Mouse (Mus musculus): ENCODE data around the gene Shd. TPM values are rescaled to one million over a fixed set of nuclear protein-coding genes. Genes with fewer than 3 reads are reported as not detected.

Gene Shd
- polyA plus RNA-seq, 1 experiment from 2014 or later: 181 TPM

DNA sequence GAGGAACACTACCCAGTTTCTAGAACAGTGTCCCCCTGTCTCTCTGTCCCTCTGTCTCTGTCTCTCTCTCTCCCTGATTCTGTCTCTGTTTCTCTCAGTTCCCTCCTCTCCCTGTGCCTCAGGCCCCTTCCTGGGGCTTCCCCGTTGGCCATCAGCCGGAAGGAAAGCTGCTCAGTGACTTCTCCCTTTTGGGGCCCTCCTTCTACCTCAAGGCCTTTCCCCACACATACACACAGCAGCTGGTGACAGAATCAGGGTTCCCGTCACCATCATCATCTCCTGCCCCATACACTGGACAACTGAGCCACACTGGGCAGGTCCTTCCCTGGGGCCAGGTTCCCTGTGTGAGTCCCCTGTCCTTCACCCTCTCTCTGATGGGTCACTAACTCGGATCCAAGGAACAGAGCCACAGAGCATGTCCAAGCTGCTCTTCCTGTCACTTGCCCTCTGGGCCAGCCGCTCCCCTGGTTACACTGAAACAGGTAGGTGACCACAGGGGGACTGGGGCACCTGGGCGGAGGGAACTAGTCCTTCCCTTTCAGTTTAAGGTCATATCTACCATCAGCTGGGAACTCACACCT, 17.7 kb upstream of the Shd start, which contains the start of gene Ebi3:
TSS of gene Ebi3 (plus strand) at position 194 of the 581 bp plus-strand sequence.
- ATAC-seq: no peak
- peaks cover 31% of the 10 kb centered on the region for H3K27me3 ChIP-seq
- no peak within 1 kb of the TSS for H3K27ac ChIP-seq
- H3K4me1 ChIP-seq (replicated peaks): peaks cover 17% of the 10 kb centered on the region
- H3K4me2 ChIP-seq (replicated peaks): no peak within 1 kb of the TSS
- no peak within 1 kb of the TSS for H3K4me3 ChIP-seq (replicated peaks)
- H3K36me3 ChIP-seq: no peaks in the 10 kb centered on the region
- H3K9me3 ChIP-seq: no peaks in the 10 kb centered on the region
- WGBS: 78% methylated on average over 6 of the region's 6 CpGs
- H3K9ac ChIP-seq (replicated peaks): no peak within 1 kb of the TSS

DNA sequence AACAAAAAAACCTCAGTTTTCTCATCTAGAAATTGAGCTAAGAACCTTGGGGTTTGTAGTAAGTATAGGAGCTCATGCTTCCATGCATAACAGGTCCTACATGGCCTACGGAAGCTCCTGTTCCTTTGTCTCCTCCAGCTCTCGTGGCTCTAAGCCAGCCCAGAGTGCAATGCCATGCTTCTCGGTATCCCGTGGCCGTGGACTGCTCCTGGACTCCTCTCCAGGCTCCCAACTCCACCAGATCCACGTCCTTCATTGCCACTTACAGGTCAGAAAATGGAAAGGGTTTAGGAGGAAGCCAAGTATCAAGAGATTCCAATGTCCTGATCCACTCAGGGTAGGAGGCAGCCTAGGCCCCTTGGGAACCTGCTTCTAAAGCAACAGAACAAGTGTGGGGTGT, 16.5 kb upstream of the Shd start:
- H3K36me3 ChIP-seq: no peaks in the 10 kb centered on the region
- H3K27ac ChIP-seq: no peak overlapping the region
- WGBS: 82% methylated on average over 6 of the region's 6 CpGs
- no peak for ATAC-seq
- no peak overlapping the region for H3K4me2 ChIP-seq (replicated peaks)
- H3K27me3 ChIP-seq: peaks cover 31% of the 10 kb centered on the region
- no peaks in the 10 kb centered on the region for H3K9me3 ChIP-seq
- H3K9ac ChIP-seq (replicated peaks): no peak overlapping the region
- H3K4me3 ChIP-seq (replicated peaks): no peak overlapping the region
- H3K4me1 ChIP-seq (replicated peaks): peaks cover 29% of the 10 kb centered on the region

DNA sequence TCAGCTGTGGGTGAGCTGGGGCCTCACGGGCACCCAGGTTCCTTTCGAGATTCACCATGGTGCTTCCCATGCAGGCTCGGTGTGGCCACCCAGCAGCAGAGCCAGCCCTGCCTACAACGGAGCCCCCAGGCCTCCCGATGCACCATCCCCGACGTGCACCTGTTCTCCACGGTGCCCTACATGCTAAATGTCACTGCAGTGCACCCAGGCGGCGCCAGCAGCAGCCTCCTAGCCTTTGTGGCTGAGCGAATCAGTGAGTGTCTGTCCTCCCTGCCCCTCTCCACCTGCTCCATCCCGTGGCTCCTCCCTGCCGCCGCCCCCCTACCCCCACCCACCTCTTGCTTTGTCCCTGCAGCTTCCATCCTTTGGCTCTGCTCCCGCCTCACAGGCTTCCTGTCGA, 16.0 kb upstream of the Shd start:
- Histone ChIP-seq H3K4me3 (replicated peaks) (no peak overlapping the region), H3K9me3 (no peaks in the 10 kb centered on the region), H3K36me3 (no peaks in the 10 kb centered on the region), H3K27ac (no peak overlapping the region), H3K9ac (replicated peaks) (0 out of 2 replicates have a peak overlapping the region, but pooled peaks have one; percentile 14), H3K4me2 (replicated peaks) (no peak overlapping the region), H3K27me3 (peaks cover 31% of the 10 kb centered on the region), H3K4me1 (replicated peaks) (peaks cover 29% of the 10 kb centered on the region)
- WGBS: 35% methylated on average over 16 of the region's 16 CpGs
- ATAC-seq: no peak

DNA sequence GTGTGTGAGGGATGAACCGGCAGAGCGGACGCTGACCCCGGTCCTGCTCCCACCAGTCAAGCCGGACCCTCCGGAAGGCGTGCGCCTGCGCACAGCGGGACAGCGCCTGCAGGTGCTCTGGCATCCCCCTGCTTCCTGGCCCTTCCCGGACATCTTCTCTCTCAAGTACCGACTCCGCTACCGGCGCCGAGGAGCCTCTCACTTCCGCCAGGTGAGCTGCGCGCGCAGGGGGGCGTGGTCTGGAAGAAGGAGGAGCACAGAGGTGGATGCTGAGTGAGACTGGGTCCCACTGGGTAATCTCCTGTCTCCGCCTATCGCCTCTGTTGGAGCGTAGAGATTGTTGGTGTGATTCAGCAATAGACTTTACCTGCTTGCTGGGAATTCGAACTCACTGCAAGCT, 14.1 kb upstream of the Shd start:
- Histone ChIP-seq H3K4me2 (replicated peaks) (peak overlapping the region; percentile 59), H3K36me3 (0 out of 2 replicates have a peak, but pooled peaks cover under 1% of the 10 kb centered on the region), H3K9ac (replicated peaks) (peak overlapping the region; percentile 67), H3K4me3 (replicated peaks) (peak overlapping the region; percentile 48), H3K9me3 (no peaks in the 10 kb centered on the region), H3K4me1 (replicated peaks) (peaks cover 37% of the 10 kb centered on the region), H3K27ac (peak overlapping the region; percentile 57), H3K27me3 (peaks cover 22% of the 10 kb centered on the region)
- ATAC-seq: peak; percentile 24
- under 1% methylated on average over 26 of the region's 26 CpGs for WGBS

DNA sequence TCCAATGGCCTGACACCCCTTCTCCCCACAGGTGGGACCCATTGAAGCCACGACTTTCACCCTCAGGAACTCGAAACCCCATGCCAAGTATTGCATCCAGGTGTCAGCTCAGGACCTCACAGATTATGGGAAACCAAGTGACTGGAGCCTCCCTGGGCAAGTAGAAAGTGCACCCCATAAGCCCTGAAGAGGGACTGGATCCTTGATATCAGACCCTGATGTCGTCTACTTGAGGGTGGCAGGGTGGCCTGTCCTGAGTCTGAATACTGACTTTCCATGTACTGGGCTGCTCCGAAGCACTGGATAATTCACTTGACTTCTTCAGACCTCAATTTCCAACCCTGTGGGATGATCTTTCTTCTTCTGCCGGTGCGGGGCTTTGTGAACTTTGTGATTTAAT, 13.7 kb upstream of the Shd start:
- peak overlapping the region; percentile 48 for H3K4me3 ChIP-seq (replicated peaks)

DNA sequence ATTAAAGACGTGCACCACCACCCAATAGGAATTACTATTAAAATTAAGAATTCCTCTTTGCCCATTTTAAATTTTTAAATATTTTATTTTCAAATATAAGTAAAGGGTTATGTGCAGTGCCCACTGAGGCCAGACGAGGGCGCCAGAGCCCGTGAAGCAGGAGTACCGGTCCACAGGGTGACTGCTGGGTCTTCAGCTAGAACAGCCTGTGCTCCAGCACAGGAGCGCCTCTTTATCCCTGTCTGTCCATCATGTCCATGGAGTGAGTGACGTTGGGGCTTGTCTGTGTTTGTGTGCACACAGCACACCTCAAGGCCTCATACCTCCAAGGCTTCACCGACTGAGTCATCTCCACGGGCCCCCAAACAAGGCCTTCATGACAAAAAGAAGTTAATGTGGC, 13.1 kb upstream of the Shd start:
- Histone ChIP-seq H3K4me2 (replicated peaks) (peak overlapping the region; percentile 59), H3K9ac (replicated peaks) (no peak overlapping the region), H3K9me3 (no peaks in the 10 kb centered on the region), H3K27ac (peak overlapping the region; percentile 57; the same call in 1 of the 2 replicates), H3K4me1 (replicated peaks) (peaks cover 37% of the 10 kb centered on the region), H3K36me3 (peaks cover 10% of the 10 kb centered on the region), H3K4me3 (replicated peaks) (0 out of 2 replicates have a peak overlapping the region, but pooled peaks have one; percentile 48), H3K27me3 (peaks cover 19% of the 10 kb centered on the region)
- 13% methylated on average over 9 of the region's 9 CpGs for WGBS
- ATAC-seq: peak; percentile 59

More for the DNA sequence above, 13.7 kb upstream of the Shd start:
- Histone ChIP-seq H3K9me3 (no peaks in the 10 kb centered on the region), H3K27me3 (peaks cover 19% of the 10 kb centered on the region), H3K4me1 (replicated peaks) (peaks cover 37% of the 10 kb centered on the region), H3K4me2 (replicated peaks) (peak overlapping the region; percentile 59), H3K9ac (replicated peaks) (peak overlapping the region; percentile 67), H3K27ac (peak overlapping the region; percentile 57), H3K36me3 (peaks cover 5% of the 10 kb centered on the region)
- ATAC-seq: no peak
- WGBS: 34% methylated on average over 6 of the region's 6 CpGs

DNA sequence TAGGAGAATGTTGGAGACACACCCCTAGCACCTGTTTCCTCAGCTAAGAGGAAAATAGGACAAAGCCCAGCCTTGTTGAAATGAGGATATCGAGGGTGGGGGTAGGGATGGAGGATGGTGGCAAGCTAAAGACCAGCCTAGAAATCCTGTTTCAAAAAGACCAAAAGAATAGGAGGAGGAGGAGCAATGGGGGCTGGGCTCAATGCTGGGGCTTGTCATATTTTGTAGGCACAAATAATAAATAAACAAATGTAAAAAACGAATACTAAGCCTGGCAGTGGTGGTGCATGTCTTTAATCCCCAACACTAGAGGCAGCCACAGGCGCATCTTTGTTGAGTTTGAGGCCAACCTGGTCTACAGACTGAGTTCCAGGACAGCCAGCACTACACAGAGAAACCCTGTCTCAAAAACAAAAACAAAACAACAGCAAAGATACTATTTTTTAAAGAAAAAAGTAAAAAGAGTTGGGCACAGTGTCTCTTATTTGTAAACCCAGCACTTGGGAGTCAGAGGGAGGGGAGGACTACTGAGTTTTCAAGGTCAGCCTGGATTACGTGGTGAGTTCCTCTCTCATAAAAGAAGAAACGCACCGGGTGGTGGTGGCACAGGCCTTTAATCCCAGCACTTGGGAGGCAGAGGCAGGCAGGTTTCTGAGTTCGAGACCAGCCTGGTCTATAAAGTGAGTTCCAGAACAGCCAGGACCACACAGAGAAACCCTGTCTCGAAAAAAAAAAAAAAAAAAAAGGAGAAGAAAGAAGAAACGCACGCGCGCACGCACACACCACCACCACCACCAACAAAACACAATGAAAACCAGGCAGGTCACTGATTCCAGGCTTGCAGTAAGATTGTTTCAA, 12.3 kb upstream of the Shd start:
- WGBS: 76% methylated on average over 13 of the region's 13 CpGs
- ATAC-seq: no peak
- H3K36me3 ChIP-seq: peaks cover 15% of the 10 kb centered on the region
- peak overlapping the region; percentile 56 for H3K4me3 ChIP-seq (replicated peaks)
- no peaks in the 10 kb centered on the region for H3K9me3 ChIP-seq
- peaks cover 37% of the 10 kb centered on the region for H3K4me1 ChIP-seq (replicated peaks)
- peak overlapping the region; percentile 59 for H3K4me2 ChIP-seq (replicated peaks)
- H3K9ac ChIP-seq (replicated peaks): peak overlapping the region; percentile 49
- peak overlapping the region; percentile 92 for H3K27ac ChIP-seq
- H3K27me3 ChIP-seq: peaks cover 14% of the 10 kb centered on the region

DNA sequence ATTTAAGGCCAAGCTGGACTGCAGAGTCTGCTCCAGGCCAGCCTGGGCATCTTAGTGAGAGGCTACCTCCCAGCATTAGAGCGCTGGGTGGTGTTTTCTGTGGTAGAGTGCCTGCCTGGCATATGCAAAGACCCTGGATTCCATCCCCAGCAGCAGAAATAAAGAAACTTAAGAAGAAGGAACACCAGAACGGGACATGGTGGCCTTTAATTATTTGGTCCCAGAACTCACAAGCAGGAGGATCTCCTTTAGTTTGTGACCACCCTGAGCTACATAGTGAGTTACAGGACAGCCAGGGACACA, 11.7 kb upstream of the Shd start:
- Histone ChIP-seq H3K9me3 (no peaks in the 10 kb centered on the region), H3K27ac (peak overlapping the region; percentile 92), H3K4me1 (replicated peaks) (peaks cover 37% of the 10 kb centered on the region), H3K4me3 (replicated peaks) (peak overlapping the region; percentile 56), H3K36me3 (peaks cover 20% of the 10 kb centered on the region), H3K27me3 (peaks cover 14% of the 10 kb centered on the region), H3K9ac (replicated peaks) (peak overlapping the region; percentile 49), H3K4me2 (replicated peaks) (peak overlapping the region; percentile 58)
- ATAC-seq: no peak
- WGBS: 34% methylated on average over 2 of the region's 2 CpGs

DNA sequence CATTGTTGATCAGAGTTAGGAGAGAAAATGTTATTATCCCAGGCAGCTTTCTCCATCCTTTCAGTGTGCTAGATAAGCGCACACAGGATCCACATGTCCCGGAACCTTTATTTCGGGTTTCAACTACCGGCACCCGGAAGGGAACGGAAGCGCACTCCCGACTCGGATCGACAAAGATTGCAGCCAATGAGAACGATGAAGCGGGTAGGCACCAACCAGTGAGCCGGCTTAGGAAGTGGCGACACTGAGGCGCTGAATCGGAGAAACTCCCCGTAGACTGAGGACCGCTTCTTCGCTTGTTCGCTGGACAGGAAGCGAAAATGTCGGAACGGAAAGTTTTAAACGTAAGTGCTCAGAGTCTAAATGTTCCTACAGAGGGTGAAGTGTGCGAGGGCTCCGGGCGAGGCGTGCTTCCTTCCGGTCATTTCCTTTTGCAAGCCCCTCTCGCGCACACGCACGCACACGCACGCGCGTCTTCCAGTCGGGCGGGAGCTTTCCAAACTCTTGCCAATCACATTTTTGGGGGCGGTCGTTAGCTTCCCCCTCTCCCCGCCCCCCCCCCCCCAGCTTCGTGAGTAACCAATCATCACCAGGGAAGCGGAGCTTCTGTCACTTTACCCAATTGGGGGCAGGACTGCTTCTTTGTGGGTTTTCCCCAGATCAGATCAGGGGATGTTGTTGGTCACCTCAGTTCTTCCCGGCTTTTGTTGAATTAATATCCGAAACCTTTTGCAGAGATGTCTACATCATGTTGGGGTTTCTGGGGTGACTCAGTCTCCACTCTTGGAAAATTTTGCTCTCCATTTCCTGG, 11.1 kb upstream of the Shd start, which contains the start of gene Yju2:
TSS of gene Yju2 (plus strand) at position 182 of the 811 bp plus-strand sequence.
- ATAC-seq: peak; percentile 90
- Histone ChIP-seq H3K9me3 (no peaks in the 10 kb centered on the region), H3K36me3 (peaks cover 25% of the 10 kb centered on the region), H3K27ac (peak within 1 kb of the TSS; percentile 92), H3K27me3 (peaks cover 13% of the 10 kb centered on the region), H3K4me3 (replicated peaks) (peak within 1 kb of the TSS; percentile 56), H3K4me2 (replicated peaks) (peak within 1 kb of the TSS; percentile 58), H3K4me1 (replicated peaks) (peaks cover 37% of the 10 kb centered on the region), H3K9ac (replicated peaks) (peak within 1 kb of the TSS; percentile 62)
- under 1% methylated on average over 46 of the region's 46 CpGs for WGBS

DNA sequence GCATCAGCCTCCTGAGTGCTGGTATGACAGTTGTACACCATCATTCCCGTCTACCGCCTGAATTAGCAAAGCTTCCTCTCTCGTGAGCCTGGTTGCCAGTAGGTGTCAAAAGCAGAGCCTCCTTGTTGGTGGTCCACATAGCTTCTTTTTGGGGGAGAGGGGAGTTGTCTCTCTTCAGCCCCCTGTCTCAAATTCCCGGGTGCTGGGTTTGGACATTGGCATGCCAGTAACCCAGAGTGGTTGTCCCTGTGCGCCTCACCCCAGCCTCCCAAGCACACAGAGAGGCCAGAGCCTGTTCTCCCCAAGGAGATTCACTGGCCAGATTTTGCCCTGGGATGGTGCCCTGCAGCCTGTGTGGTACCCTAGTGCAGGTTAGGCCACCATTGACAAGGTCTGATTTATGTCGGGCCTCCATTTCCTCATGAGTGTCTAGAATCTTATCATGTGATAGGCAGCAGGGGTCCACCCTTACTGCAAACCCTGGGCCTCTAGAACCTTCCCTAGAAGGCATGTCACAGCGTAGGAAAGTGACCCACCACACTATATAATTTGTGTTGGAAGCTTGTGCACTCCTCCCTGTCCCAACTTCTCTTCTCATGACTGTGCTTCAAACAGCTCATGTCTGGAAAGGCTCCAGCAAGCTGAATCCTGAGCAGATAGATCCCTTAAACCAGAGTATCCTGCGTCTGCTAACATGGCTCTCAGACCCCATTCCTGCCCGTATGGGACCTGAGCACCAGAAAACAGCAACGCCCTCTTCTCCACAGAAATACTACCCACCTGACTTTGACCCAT, 10.1 kb upstream of the Shd start:
- peak overlapping the region; percentile 56 for H3K4me3 ChIP-seq (replicated peaks)
- 77% methylated on average over 10 of the region's 10 CpGs for WGBS
- no peak for ATAC-seq
- H3K4me2 ChIP-seq (replicated peaks): peak overlapping the region; percentile 58
- peaks cover 37% of the 10 kb centered on the region for H3K4me1 ChIP-seq (replicated peaks)
- no peaks in the 10 kb centered on the region for H3K9me3 ChIP-seq
- peaks cover 35% of the 10 kb centered on the region for H3K36me3 ChIP-seq
- peaks cover 3% of the 10 kb centered on the region; the same call in 1 of the 2 replicates for H3K27me3 ChIP-seq
- H3K9ac ChIP-seq (replicated peaks): peak overlapping the region; percentile 59
- H3K27ac ChIP-seq: peak overlapping the region; percentile 92

DNA sequence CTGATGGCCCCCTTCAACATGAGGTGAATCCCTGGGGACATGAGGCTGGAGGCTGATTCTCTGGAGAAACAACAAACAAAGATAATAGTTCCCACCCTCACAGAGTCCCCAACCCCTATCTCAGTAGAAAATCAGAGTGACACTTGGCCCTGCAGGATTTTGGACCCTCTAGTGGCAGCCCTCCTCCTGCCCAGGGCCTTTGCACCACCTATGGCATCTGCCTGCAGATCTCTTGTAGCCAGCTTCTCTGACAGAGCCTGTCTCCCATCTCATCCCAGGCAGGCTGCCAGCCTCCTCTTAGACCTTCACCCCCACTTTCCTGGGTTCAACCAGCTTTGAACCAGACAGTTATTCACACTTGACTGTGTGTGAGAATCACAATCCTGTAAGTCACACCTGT, 9.5 kb upstream of the Shd start:
- no peaks in the 10 kb centered on the region for H3K27me3 ChIP-seq
- H3K9me3 ChIP-seq: no peaks in the 10 kb centered on the region
- no peak overlapping the region for H3K9ac ChIP-seq (replicated peaks)
- no peak for ATAC-seq
- no peak overlapping the region for H3K4me3 ChIP-seq (replicated peaks)
- peaks cover 34% of the 10 kb centered on the region for H3K4me1 ChIP-seq (replicated peaks)
- H3K27ac ChIP-seq: no peak overlapping the region
- no peak overlapping the region for H3K4me2 ChIP-seq (replicated peaks)
- peaks cover 41% of the 10 kb centered on the region for H3K36me3 ChIP-seq
